Mouse (Mus musculus): ENCODE measurements around the gene Vpreb1. TPM values are rescaled to one million over a fixed set of nuclear protein-coding genes. Genes with fewer than 3 reads are reported as not detected.

Vpreb1 gene
- polyA plus RNA-seq, 1 experiment from 2014 or later, result 0.73 TPM

DNA sequence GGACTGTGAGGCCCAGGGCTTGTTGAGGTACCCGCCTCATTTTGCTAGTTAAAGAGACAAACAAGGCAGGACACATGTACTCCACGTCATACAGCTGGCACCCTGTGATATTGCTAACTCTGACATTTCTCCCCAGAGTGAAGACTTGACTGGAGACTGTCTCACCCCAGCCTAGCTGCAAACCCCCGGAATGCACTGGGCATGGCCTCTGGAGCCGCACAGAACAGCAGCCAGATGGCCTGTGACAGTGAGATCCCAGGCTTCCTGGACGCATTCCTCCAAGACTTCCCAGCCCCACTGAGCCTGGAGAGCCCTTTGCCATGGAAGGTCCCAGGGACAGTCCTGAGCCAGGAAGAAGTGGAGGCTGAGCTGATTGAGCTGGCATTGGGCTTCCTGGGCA lies 32.5 kb upstream of the Vpreb1 start:
- no peak overlapping the region for H3K4me3 ChIP-seq (ENCODE audit: low read depth, low read length)
- H3K36me3 ChIP-seq (ENCODE audit: control insufficient read depth, insufficient read depth), result peaks cover 26% of the 10 kb centered on the region; the same call in 1 of the 2 replicates
- H3K9ac ChIP-seq (ENCODE audit: low read depth, low read length), result no peak overlapping the region
- no peaks in the 10 kb centered on the region for H3K9me3 ChIP-seq (ENCODE audit: control insufficient read depth)
- no peak overlapping the region; the same call in 1 of the 2 replicates for H3K27ac ChIP-seq (ENCODE audit: low read depth, low read length)
- no peak for ATAC-seq
- 73% methylated on average over 5 of the region's 5 CpGs for WGBS
- H3K27me3 ChIP-seq (replicated peaks; ENCODE audit: control insufficient read depth, insufficient read depth, low read length), result no peaks in the 10 kb centered on the region
- no peak overlapping the region for H3K4me2 ChIP-seq (replicated peaks; ENCODE audit: low read depth)
- no peak for TF ChIP-seq CTCF (IDR thresholded peaks at IDR 0.05; ENCODE audit: low read depth)
- H3K4me1 ChIP-seq (replicated peaks; ENCODE audit: control insufficient read depth, insufficient read depth, low read length), result no peaks in the 10 kb centered on the region; the same call in 1 of the 2 replicates

- Histone ChIP-seq H3K9me3 (ENCODE audit: control insufficient read depth) (no peaks in the 10 kb centered on the region), H3K27me3 (replicated peaks; ENCODE audit: control insufficient read depth, insufficient read depth, low read length) (no peaks in the 10 kb centered on the region), H3K9ac (ENCODE audit: low read depth, low read length) (no peak overlapping the region), H3K36me3 (ENCODE audit: control insufficient read depth, insufficient read depth) (peaks cover 26% of the 10 kb centered on the region; the same call in 1 of the 2 replicates), H3K4me2 (replicated peaks; ENCODE audit: low read depth) (no peak overlapping the region), H3K4me1 (replicated peaks; ENCODE audit: control insufficient read depth, insufficient read depth, low read length) (no peaks in the 10 kb centered on the region; the same call in none of the 2 replicates), H3K27ac (ENCODE audit: low read depth, low read length) (no peak overlapping the region), H3K4me3 (ENCODE audit: low read depth, low read length) (no peak overlapping the region)
- no peak for TF ChIP-seq CTCF (IDR thresholded peaks at IDR 0.05; ENCODE audit: low read depth)
- ATAC-seq, result no peak
- 82% methylated on average over 4 of the region's 4 CpGs for WGBS
Observed at GRCm38 (mm10) chr16:16902329-16902728, 31.7 kb upstream of the Vpreb1 start.

GRCm38 (mm10) chr16:16897056-16897584 lies 26.5 kb upstream of the Vpreb1 start:
- Histone ChIP-seq H3K9me3 (ENCODE audit: control insufficient read depth) (no peaks in the 10 kb centered on the region), H3K9ac (ENCODE audit: low read depth, low read length) (peak overlapping the region; percentile 59), H3K27ac (ENCODE audit: low read depth, low read length) (no peak overlapping the region; the same call in 1 of the 2 replicates), H3K36me3 (ENCODE audit: control insufficient read depth, insufficient read depth) (peaks cover 17% of the 10 kb centered on the region), H3K4me1 (replicated peaks; ENCODE audit: control insufficient read depth, insufficient read depth, low read length) (no peaks in the 10 kb centered on the region; the same call in none of the 2 replicates), H3K4me2 (replicated peaks; ENCODE audit: low read depth) (peak overlapping the region; percentile 81), H3K4me3 (ENCODE audit: low read depth, low read length) (peak overlapping the region; percentile 59), H3K27me3 (replicated peaks; ENCODE audit: control insufficient read depth, insufficient read depth, low read length) (no peaks in the 10 kb centered on the region)
- no peak for TF ChIP-seq CTCF (IDR thresholded peaks at IDR 0.05; ENCODE audit: low read depth)
- ATAC-seq, result no peak
- 21% methylated on average over 10 of the region's 10 CpGs for WGBS

DNA sequence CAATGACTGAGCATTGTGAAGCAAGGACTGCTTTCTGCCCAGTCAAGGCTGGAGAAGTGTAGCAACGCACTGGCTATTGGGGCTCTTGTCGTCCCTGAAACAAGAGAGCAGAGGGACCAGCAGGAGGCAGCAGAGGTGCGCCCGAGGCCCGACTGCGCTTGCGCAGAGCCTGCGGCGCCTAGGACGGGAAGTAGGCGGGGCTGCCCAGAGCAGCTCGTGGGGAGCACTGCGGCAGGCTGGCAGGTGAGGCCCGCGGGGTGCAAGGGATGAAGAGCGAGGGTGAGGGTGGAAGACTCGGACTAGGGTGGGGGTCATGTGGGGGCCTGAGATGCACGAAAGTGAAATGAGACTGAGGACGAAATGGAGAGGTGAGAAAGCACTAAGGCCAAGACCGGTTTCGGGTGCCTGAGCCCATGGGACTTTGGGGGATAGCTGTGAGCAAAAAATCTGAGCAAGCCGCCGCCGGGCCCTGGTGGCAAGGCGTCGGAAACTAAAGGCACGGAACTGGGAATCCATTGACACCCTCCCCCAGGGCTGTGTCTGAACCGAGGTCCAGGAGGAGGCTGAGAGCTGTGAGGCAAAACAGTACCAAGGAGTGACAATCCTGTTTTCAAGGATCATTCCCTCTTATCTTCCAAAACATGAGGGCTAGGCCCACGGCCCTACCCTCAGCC lies 25.9 kb upstream of the Vpreb1 start, which contains the start of gene Ppm1f:
Gene Ppm1f, plus strand, starts transcription at position 88 of the 674 bp plus-strand sequence.
- whole genome bisulfite sequencing, result under 1% methylated on average over 29 of the region's 29 CpGs
- H3K9ac ChIP-seq (ENCODE audit: low read depth, low read length), result peak within 1 kb of the TSS; percentile 59
- peaks cover 23% of the 10 kb centered on the region for H3K36me3 ChIP-seq (ENCODE audit: control insufficient read depth, insufficient read depth)
- ATAC-seq, result peak; percentile 88
- H3K27me3 ChIP-seq (replicated peaks; ENCODE audit: control insufficient read depth, insufficient read depth, low read length), result no peaks in the 10 kb centered on the region
- peak within 1 kb of the TSS; percentile 81 for H3K4me2 ChIP-seq (replicated peaks; ENCODE audit: low read depth)
- H3K4me3 ChIP-seq (ENCODE audit: low read depth, low read length), result peak within 1 kb of the TSS; percentile 59
- no peak within 1 kb of the TSS; the same call in 1 of the 2 replicates for H3K27ac ChIP-seq (ENCODE audit: low read depth, low read length)
- peak; percentile 100 for TF ChIP-seq CTCF (IDR thresholded peaks at IDR 0.05; ENCODE audit: low read depth)
- no peaks in the 10 kb centered on the region; the same call in none of the 2 replicates for H3K4me1 ChIP-seq (replicated peaks; ENCODE audit: control insufficient read depth, insufficient read depth, low read length)
- H3K9me3 ChIP-seq (ENCODE audit: control insufficient read depth), result no peaks in the 10 kb centered on the region

GRCm38 (mm10) chr16:16896015-16896381 lies 25.4 kb upstream of the Vpreb1 start:
- Histone ChIP-seq H3K36me3 (ENCODE audit: control insufficient read depth, insufficient read depth) (peaks cover 28% of the 10 kb centered on the region), H3K27ac (ENCODE audit: low read depth, low read length) (no peak overlapping the region; the same call in 1 of the 2 replicates), H3K9me3 (ENCODE audit: control insufficient read depth) (no peaks in the 10 kb centered on the region), H3K9ac (ENCODE audit: low read depth, low read length) (no peak overlapping the region), H3K27me3 (replicated peaks; ENCODE audit: control insufficient read depth, insufficient read depth, low read length) (no peaks in the 10 kb centered on the region), H3K4me3 (ENCODE audit: low read depth, low read length) (no peak overlapping the region), H3K4me2 (replicated peaks; ENCODE audit: low read depth) (no peak overlapping the region; the same call in 1 of the 2 replicates), H3K4me1 (replicated peaks; ENCODE audit: control insufficient read depth, insufficient read depth, low read length) (no peaks in the 10 kb centered on the region; the same call in none of the 2 replicates)
- ATAC-seq, result no peak
- no peak for TF ChIP-seq CTCF (IDR thresholded peaks at IDR 0.05; ENCODE audit: low read depth)
- WGBS, result 26% methylated on average over 4 of the region's 4 CpGs

- 91% methylated on average over 7 of the region's 7 CpGs for WGBS
- ATAC-seq, result no peak
Observed at GRCm38 (mm10) chr16:16892366-16892765, 21.7 kb upstream of the Vpreb1 start.

More at GRCm38 (mm10) chr16:16892366-16892765, 21.7 kb upstream of the Vpreb1 start:
- peaks cover 64% of the 10 kb centered on the region for H3K36me3 ChIP-seq (ENCODE audit: control insufficient read depth, insufficient read depth)
- H3K4me1 ChIP-seq (replicated peaks; ENCODE audit: control insufficient read depth, insufficient read depth, low read length), result no peaks in the 10 kb centered on the region; the same call in 1 of the 2 replicates
- H3K9ac ChIP-seq (ENCODE audit: low read depth, low read length), result no peak overlapping the region
- no peak for TF ChIP-seq CTCF (IDR thresholded peaks at IDR 0.05; ENCODE audit: low read depth)
- no peak overlapping the region for H3K4me2 ChIP-seq (replicated peaks; ENCODE audit: low read depth)
- no peaks in the 10 kb centered on the region for H3K27me3 ChIP-seq (replicated peaks; ENCODE audit: control insufficient read depth, insufficient read depth, low read length)
- no peaks in the 10 kb centered on the region for H3K9me3 ChIP-seq (ENCODE audit: control insufficient read depth)
- no peak overlapping the region for H3K27ac ChIP-seq (ENCODE audit: low read depth, low read length)
- no peak overlapping the region for H3K4me3 ChIP-seq (ENCODE audit: low read depth, low read length)
